Mouse (Mus musculus) liver, postnatal 0 days (tissue): ENCODE data around the gene Rhbdf2.

Experiments
- CTCF ChIP-seq: sonication (generic); IDR thresholded peaks from 2 replicates; pipeline ENCODE4 v1.5.1; 2016; ENCODE audit warnings: antibody characterized with exemption, low read depth
- EP300 ChIP-seq: IDR thresholded peaks from 2 replicates; pipeline ENCODE4 v1.6.1; 2016; ENCODE audit warnings: antibody characterized with exemption, low read depth, mild to moderate bottlenecking

- TF ChIP-seq EP300, result no peak
- TF ChIP-seq CTCF, result no peak
Observed at GRCm38 (mm10) chr11:116632962-116633361, 6.1 kb upstream of the Rhbdf2 start.
